Mouse (Mus musculus) hindbrain, embryonic 16.5 days (tissue): Measurements from ENCODE around the gene Fyn. TPM values are rescaled to one million over a fixed set of nuclear protein-coding genes. Genes with fewer than 3 reads are reported as not detected.

ENCODE experiments used
- ATAC-seq: fragments of 200-750 bp; cut with Nextera tagmentation; 2 replicates; pipeline ENCODE4 v1.8.0; 2017; ENCODE audit warnings: moderate TSS enrichment, moderate library complexity
- H3K27ac ChIP-seq: fragments of 300-500 bp; sonication (generic); 2 replicates; pipeline ENCODE4 v1.5.1; 2014; ENCODE audit warnings: low read depth, mild to moderate bottlenecking, control low read depth, low read length, moderate library complexity
- H3K27me3 ChIP-seq: fragments of 300-500 bp; sonication (generic); replicated peaks from 2 replicates; pipeline ENCODE4 v1.6.1; 2014; ENCODE audit warnings: low read length; ENCODE audit not compliant: control insufficient read depth, insufficient read depth
- H3K36me3 ChIP-seq: fragments of 300-500 bp; sonication (generic); 2 replicates; pipeline ENCODE4 v1.6.1; 2014; ENCODE audit warnings: mild to moderate bottlenecking, low read length, moderate library complexity, mixed read lengths; ENCODE audit not compliant: control insufficient read depth, insufficient read depth
- H3K4me1 ChIP-seq: fragments of 300-500 bp; sonication (generic); 2 replicates; pipeline ENCODE4 v1.6.1; 2014; ENCODE audit warnings: low read depth, low read length; ENCODE audit not compliant: control insufficient read depth, insufficient read depth
- H3K4me2 ChIP-seq: fragments of 300-500 bp; sonication (generic); 2 replicates; pipeline ENCODE4 v1.6.1; 2014; ENCODE audit warnings: mild to moderate bottlenecking, low read length, control low read depth, moderate library complexity
- H3K4me3 ChIP-seq: fragments of 300-500 bp; sonication (generic); 2 replicates; pipeline ENCODE4 v1.5.1; 2014; ENCODE audit warnings: mild to moderate bottlenecking, low read length, control low read depth, moderate library complexity
- H3K9ac ChIP-seq: fragments of 300-500 bp; sonication (generic); 2 replicates; pipeline ENCODE4 v1.6.1; 2014; ENCODE audit warnings: low read depth, mild to moderate bottlenecking, control low read depth, low read length, moderate library complexity
- H3K9me3 ChIP-seq: fragments of 300-500 bp; sonication (generic); 2 replicates; pipeline ENCODE4 v1.6.1; 2014; ENCODE audit warnings: mild to moderate bottlenecking, low read length, moderate library complexity; ENCODE audit not compliant: control insufficient read depth
- WGBS: fragments of 180-500 bp; shearing (Covaris S2); extraction: QIAGEN DNeasy Blood & Tissue Kit; methylation state at CpG from one replicate; pipeline ENCODE4 v1.1.7; 2014; 5-methylcytosine and 5-hydroxymethylcytosine counted together
- polyA plus RNA-seq: library from polyadenylated mRNA; unstranded; fragments of >200 nt; fragmentation: Nextera tagmentation; extraction: Ambion mirVana; gene quantifications from 2 replicates; pipeline ENCODE4 v1.2.1, GENCODE M21; 2015

Fyn gene
- polyA plus RNA-seq, 1 experiment from 2014 or later, result 74.9 TPM

- WGBS, result 41% methylated on average over 8 of the region's 8 CpGs
- ATAC-seq, result peak; percentile 35; the same call in 1 of the 2 replicates
- Histone ChIP-seq H3K36me3 (no peaks in the 10 kb centered on the region), H3K27me3 (no peaks in the 10 kb centered on the region), H3K9ac (no peak overlapping the region), H3K9me3 (no peaks in the 10 kb centered on the region), H3K4me3 (no peak overlapping the region), H3K27ac (no peak overlapping the region; the same call in 1 of the 2 replicates), H3K4me2 (no peak overlapping the region), H3K4me1 (peaks cover 40% of the 10 kb centered on the region)
Measured at GRCm38 (mm10) chr10:39451918-39452624, 83.4 kb downstream of the Fyn start.

GRCm38 (mm10) chr10:39455344-39455743 lies 86.7 kb downstream of the Fyn start:
- no peaks in the 10 kb centered on the region for H3K27me3 ChIP-seq
- H3K4me3 ChIP-seq, result no peak overlapping the region
- ATAC-seq, result no peak
- H3K4me2 ChIP-seq, result no peak overlapping the region
- H3K4me1 ChIP-seq, result peaks cover 46% of the 10 kb centered on the region
- no peaks in the 10 kb centered on the region for H3K36me3 ChIP-seq
- WGBS, result 63% methylated on average over 4 of the region's 4 CpGs
- no peak overlapping the region for H3K27ac ChIP-seq
- no peaks in the 10 kb centered on the region for H3K9me3 ChIP-seq
- no peak overlapping the region for H3K9ac ChIP-seq

- Histone ChIP-seq H3K36me3 (no peaks in the 10 kb centered on the region), H3K9me3 (no peaks in the 10 kb centered on the region), H3K4me1 (peaks cover 44% of the 10 kb centered on the region), H3K4me3 (no peak overlapping the region), H3K27me3 (no peaks in the 10 kb centered on the region), H3K9ac (no peak overlapping the region), H3K27ac (no peak overlapping the region), H3K4me2 (no peak overlapping the region)
- ATAC-seq, result no peak
- WGBS, result 85% methylated on average over 15 of the region's 15 CpGs
Measured at GRCm38 (mm10) chr10:39455857-39456620, 87.4 kb downstream of the Fyn start.

- no peaks in the 10 kb centered on the region for H3K36me3 ChIP-seq
- no peak overlapping the region for H3K4me2 ChIP-seq
- WGBS, result 92% methylated on average over 6 of the region's 6 CpGs
- no peaks in the 10 kb centered on the region for H3K9me3 ChIP-seq
- H3K27ac ChIP-seq, result no peak overlapping the region; the same call in 1 of the 2 replicates
- no peak overlapping the region for H3K4me3 ChIP-seq
- no peaks in the 10 kb centered on the region for H3K27me3 ChIP-seq
- no peak for ATAC-seq
- H3K4me1 ChIP-seq, result peaks cover 40% of the 10 kb centered on the region
- no peak overlapping the region for H3K9ac ChIP-seq
Measured at GRCm38 (mm10) chr10:39456776-39457175, 88.1 kb downstream of the Fyn start.

GRCm38 (mm10) chr10:39457281-39457680 lies 88.6 kb downstream of the Fyn start:
- H3K27me3 ChIP-seq, result no peaks in the 10 kb centered on the region
- peak overlapping the region; percentile 44; the same call in 1 of the 2 replicates for H3K27ac ChIP-seq
- no peaks in the 10 kb centered on the region for H3K36me3 ChIP-seq
- no peak overlapping the region for H3K4me3 ChIP-seq
- H3K4me1 ChIP-seq, result peaks cover 40% of the 10 kb centered on the region
- H3K9ac ChIP-seq, result no peak overlapping the region; the same call in 1 of the 2 replicates
- no peak for ATAC-seq
- no peaks in the 10 kb centered on the region for H3K9me3 ChIP-seq
- no peak overlapping the region for H3K4me2 ChIP-seq
- WGBS, result 77% methylated on average over 11 of the region's 11 CpGs

- peak; percentile 34; the same call in 1 of the 2 replicates for ATAC-seq
- peak overlapping the region; percentile 63 for H3K27ac ChIP-seq
Measured at GRCm38 (mm10) chr10:39458766-39459699, 90.4 kb downstream of the Fyn start.

DNA sequence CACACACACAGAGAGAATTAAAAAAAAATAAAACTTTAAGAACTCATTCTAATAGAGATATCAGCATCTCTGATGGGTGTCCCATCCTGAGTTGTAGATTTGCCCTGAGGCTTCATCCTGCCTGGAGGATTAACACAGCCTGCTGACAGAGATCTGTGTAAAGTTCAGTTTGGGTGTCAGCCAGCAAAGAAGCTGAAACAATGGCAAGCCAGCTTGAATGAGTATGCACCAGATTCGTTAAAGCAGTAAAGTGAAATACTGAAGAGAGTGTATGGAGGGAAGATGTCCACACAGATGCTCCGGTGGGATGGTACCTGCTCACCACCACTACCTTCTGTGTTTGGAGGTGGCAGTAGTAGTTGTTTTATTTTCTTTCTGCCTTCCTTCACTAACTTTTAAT lies 92.0 kb downstream of the Fyn start:
- no peak overlapping the region for H3K27ac ChIP-seq
- WGBS, result 51% methylated on average over 2 of the region's 2 CpGs
- H3K36me3 ChIP-seq, result no peaks in the 10 kb centered on the region
- no peak overlapping the region for H3K9ac ChIP-seq
- H3K4me3 ChIP-seq, result no peak overlapping the region
- H3K27me3 ChIP-seq, result no peaks in the 10 kb centered on the region
- no peak overlapping the region for H3K4me2 ChIP-seq
- ATAC-seq, result no peak
- H3K4me1 ChIP-seq, result peaks cover 44% of the 10 kb centered on the region
- no peaks in the 10 kb centered on the region for H3K9me3 ChIP-seq

More at GRCm38 (mm10) chr10:39458766-39459699, 90.4 kb downstream of the Fyn start:
- H3K4me1 ChIP-seq, result peaks cover 44% of the 10 kb centered on the region
- no peak overlapping the region for H3K4me2 ChIP-seq
- no peak overlapping the region for H3K4me3 ChIP-seq
- H3K9ac ChIP-seq, result peak overlapping the region; percentile 35; the same call in 1 of the 2 replicates
- 56% methylated on average over 13 of the region's 13 CpGs for WGBS
- H3K9me3 ChIP-seq, result no peaks in the 10 kb centered on the region
- H3K36me3 ChIP-seq, result no peaks in the 10 kb centered on the region
- no peaks in the 10 kb centered on the region for H3K27me3 ChIP-seq

- Histone ChIP-seq H3K9me3 (no peaks in the 10 kb centered on the region), H3K9ac (no peak overlapping the region), H3K4me3 (no peak overlapping the region), H3K27ac (peak overlapping the region; percentile 34; the same call in 1 of the 2 replicates), H3K4me2 (no peak overlapping the region), H3K36me3 (no peaks in the 10 kb centered on the region), H3K27me3 (no peaks in the 10 kb centered on the region), H3K4me1 (peaks cover 44% of the 10 kb centered on the region)
- WGBS, result 34% methylated on average over 5 of the region's 5 CpGs
- no peak; the same call in 1 of the 2 replicates for ATAC-seq
Measured at GRCm38 (mm10) chr10:39461909-39462308, 93.3 kb downstream of the Fyn start.
